Mouse (Mus musculus) bone marrow, adult 2 months (tissue): ENCODE measurements around the gene Glp2r.

Experiments
- CTCF ChIP-seq: fragments of 200-500 bp; IDR thresholded peaks from 2 replicates; pipeline ENCODE4 v1.5.1; 2011; ENCODE audit warnings: low read length, control low read depth; ENCODE audit not compliant: control insufficient read depth, insufficient read depth
- POLR2A ChIP-seq: fragments of 200-500 bp; IDR thresholded peaks from 2 replicates; pipeline ENCODE4 v1.6.1; 2011; ENCODE audit warnings: low read depth, mild to moderate bottlenecking, control low read depth, low read length, borderline replicate concordance; ENCODE audit not compliant: control insufficient read depth

- TF ChIP-seq POLR2A (no peak), CTCF (no peak)
These were observed 114.1 kb downstream of the Glp2r start for GRCm38 (mm10) chr11:67656811-67657210.
